Mouse (Mus musculus): ENCODE measurements around the gene Galns.
A peak's percentile ranks its signal among the peaks of the same experiment; 100 is the strongest.
"Not testable (repeated sequence)": the region's sequence is repeated elsewhere in the genome, so short reads cannot be mapped to it uniquely, and the experiment has no call there.

Galns gene

GRCm38 (mm10) chr8:122596031-122596430 is 15.2 kb downstream of the Galns start:
- DNase-seq (ENCODE audit: extremely low read depth, insufficient read length, low spot score) = no peak

GRCm38 (mm10) chr8:122593783-122594507 is 17.3 kb downstream of the Galns start:
- DNase-seq (ENCODE audit: extremely low read depth, insufficient read length, low spot score) = no peak

GRCm38 (mm10) chr8:122593240-122593639 is 18.0 kb downstream of the Galns start:
- no peak for DNase-seq (ENCODE audit: extremely low read depth, insufficient read length, low spot score)

DNA sequence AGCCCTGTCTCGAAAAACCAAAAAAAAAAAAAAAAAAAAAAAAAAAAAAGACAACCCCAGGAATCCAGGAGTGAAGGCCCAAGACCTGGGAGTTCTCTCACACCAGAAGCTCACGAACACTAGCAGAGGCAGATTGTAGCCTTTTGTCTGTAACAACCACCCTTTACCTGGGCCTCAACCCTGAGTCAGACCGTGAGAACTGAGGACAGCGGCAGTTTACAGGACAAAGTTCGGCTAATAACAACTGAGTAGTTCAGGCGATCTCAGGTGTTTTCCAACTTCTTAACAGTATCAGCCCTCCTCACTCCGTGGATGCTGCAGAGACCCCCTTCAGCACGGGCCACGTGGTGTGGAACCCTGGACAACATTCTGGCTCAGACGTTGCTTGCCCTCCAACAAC is 24.5 kb downstream of the Galns start:
- no peak for DNase-seq (ENCODE audit: extremely low read depth, insufficient read length, low spot score)

GRCm38 (mm10) chr8:122586171-122586570 is 25.1 kb downstream of the Galns start:
- no peak for DNase-seq (ENCODE audit: extremely low read depth, insufficient read length, low spot score)

DNA sequence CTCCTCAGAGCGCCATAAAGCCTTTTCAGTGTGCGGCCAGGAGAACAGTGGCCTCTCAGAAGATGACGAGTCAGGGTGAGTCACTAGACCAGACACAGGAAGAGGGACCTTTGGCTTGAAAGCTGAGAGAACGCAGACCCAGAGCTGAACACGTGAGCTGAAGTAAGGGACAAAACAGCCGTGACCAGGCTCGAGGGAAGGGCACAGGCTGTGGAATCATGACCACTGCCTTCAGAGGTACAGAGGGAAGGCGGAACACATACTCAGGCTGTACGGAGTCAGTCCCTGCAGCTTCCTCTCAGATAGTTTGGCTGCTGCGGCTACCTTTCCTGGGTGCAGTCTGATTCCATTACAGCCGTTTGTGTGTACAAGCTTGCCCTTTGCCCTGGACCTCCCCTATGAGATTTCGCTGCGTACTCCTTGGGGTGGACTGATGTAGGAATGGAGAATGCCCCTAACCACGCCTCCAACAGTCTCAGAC is 25.8 kb downstream of the Galns start:
- peak; percentile 77 for DNase-seq (ENCODE audit: extremely low read depth, insufficient read length, low spot score)

DNA sequence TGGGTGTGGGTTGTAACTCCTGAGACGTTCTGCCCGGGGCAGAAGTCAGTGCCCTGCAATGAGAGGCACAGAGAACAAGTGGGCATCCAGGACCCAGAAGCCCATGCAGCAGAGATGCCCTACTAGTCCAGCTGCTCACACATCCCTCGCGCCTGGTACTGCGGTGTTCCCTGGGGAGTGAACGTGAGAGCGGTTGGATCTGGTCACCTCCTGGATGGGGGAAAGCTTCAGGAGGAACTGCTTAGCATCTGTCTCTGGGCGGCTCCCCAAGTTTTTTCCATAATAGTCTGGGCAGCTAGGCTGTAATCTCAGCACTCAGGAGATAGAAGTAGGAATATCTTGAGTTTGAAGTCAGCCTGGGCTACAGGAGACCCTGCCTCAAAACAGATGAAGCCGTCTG is 26.3 kb downstream of the Galns start:
- no peak for DNase-seq (ENCODE audit: extremely low read depth, insufficient read length, low spot score)

- DNase-seq (ENCODE audit: extremely low read depth, insufficient read length, low spot score) = no peak
Observed at GRCm38 (mm10) chr8:122580926-122581325, 30.3 kb downstream of the Galns start.

- DNase-seq (ENCODE audit: extremely low read depth, insufficient read length, low spot score) = no peak
Observed at GRCm38 (mm10) chr8:122579196-122579595, 32.1 kb downstream of the Galns start.

DNA sequence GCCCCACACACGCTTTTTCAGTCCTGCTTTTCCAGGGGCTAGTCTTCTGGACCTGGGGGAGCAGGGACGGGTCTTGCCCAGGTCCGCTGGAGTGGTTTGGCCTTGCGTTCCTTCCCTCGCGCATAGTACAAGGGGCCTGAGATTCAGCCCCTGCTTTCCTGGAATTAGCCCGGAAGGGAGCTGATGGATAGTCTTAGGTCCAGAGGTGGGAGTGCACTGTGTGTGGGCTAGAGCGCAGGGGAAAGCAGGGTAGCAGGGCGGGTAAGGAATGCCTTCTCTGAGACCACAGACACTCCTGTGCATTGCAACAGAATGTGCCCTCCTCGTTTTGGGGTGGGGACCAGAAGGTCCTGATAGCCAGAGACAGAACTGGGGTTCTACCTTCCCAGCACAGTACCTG is 34.1 kb downstream of the Galns start:
- no peak for DNase-seq (ENCODE audit: extremely low read depth, insufficient read length, low spot score)

- peak; percentile 95 for DNase-seq (ENCODE audit: extremely low read depth, insufficient read length, low spot score)
Observed at GRCm38 (mm10) chr8:122576648-122577022, 34.6 kb downstream of the Galns start, which contains the start of gene Aprt. Aprt (minus strand) TSS chr8:122576909.

DNA sequence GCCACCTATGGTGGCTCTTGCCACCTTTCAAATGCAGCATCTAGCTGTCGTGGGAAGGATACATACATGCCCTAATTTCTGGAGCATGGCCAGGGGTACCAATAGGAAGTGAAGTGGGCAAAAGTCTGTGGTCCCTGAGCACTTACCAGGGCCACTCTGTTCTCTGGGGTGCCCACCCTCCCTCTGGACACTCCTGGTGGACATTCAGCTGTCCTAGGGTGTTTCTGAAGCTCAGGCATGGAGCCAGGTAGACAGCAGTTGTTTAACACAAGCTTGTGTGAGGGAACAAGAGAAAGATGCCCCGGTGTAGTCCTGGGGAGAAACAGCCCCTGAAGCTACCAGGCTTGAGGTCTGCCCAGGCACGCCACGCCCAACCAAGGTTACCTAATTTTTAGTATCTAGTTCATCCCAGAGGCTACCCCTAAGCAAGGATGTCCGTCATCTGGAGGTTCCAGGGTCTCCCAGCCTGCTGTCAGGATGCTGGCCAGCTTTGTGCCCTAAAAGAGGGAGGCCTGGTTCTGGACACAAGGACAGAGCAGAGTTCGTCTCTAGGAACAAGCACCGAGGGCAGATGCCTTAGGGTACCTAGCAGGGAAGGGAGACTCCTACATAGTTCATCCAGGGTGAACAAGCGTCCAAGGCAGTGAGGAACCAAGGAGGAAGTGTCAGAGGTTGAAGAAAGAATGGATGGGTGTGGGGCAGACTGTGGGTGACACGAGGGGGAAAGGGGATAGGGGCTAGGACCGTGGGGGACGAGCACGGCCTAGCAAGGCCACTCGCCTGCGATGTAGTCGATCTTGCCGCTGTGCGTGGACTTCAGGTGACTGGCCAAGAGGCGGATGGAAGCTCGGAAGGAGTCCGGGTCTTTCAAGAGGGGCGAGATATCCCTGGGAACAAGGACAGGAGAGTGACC is 35.3 kb downstream of the Galns start:
- no peak for DNase-seq (ENCODE audit: extremely low read depth, insufficient read length, low spot score)

- DNase-seq (ENCODE audit: extremely low read depth, insufficient read length, low spot score) = no peak
Observed at GRCm38 (mm10) chr8:122575286-122575685, 36.0 kb downstream of the Galns start.

DNA sequence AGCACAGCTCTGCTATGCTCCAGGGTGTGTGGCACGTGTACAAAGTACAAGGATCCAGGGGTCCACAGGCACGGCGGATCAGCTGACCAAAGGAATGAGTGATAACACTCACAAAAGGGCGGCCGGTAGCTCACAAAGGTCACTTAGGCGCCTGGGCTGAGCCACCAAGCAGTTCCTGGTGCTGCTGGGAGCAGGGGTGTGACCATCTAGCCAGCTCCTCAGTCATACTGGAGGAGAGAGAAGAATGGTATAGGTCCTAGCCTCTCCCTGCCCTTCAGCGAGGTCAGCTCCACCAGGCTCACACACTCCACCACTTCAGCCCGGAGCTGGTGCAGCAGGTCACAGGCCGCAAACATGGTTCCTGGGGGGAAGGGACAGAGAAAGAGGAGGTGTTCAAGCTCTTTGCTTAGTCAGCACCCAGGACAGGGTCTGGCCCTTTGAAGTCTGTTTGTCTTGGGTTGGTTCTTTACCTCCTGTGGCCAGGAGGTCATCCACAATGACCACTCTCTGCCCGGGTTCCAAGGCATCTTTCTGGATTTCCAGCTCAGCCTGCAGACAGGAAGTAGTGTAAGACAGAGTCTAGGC is 36.5 kb downstream of the Galns start:
- DNase-seq (ENCODE audit: extremely low read depth, insufficient read length, low spot score) = peak; percentile 55

GRCm38 (mm10) chr8:122574264-122574663 is 37.0 kb downstream of the Galns start:
- no peak for DNase-seq (ENCODE audit: extremely low read depth, insufficient read length, low spot score)

DNA sequence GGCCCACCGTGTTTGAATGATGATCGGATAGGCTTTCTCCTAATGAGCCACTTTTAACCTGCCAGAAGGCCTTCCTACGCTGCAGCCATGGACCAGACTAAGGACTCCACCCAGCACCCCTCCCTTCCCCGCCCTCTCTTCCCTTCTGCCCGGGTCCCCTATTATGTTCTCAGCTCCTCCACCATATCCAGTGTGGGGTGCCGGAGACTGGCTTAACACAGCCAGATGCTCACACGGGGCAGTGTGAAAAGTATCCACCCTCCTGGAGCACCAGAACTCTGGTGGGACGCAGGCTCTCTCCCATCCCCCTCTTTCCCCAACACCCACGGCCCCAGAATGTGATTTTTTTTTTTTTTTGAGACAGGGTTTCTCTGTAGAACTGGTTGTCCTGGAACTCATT is 37.7 kb downstream of the Galns start:
- DNase-seq (ENCODE audit: extremely low read depth, insufficient read length, low spot score) = no peak

- DNase-seq (ENCODE audit: extremely low read depth, insufficient read length, low spot score) = not testable (repeated sequence)
Observed at GRCm38 (mm10) chr8:122573176-122573575, 38.1 kb downstream of the Galns start.

DNA sequence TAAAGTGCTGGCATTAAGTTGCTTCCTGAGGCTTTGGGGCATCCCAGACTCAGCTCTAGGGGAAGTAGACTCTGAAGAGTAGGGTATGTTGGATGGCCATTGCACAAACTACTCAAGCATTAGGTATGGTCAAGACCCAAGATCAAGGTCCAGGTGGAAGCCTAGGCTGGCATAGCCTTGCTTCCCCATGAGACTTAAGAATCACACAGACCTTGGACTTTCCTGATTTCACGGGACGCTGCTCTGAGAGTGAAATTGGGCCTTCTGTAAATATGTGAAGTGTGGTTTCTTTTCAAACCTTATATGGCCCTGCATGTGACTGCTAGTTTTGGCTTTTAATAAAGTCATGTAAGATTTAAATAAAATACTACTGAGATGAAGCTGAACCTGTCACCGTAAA is 38.5 kb downstream of the Galns start:
- no peak for DNase-seq (ENCODE audit: extremely low read depth, insufficient read length, low spot score)

GRCm38 (mm10) chr8:122571750-122572267 is 39.5 kb downstream of the Galns start:
- no peak for DNase-seq (ENCODE audit: extremely low read depth, insufficient read length, low spot score)

DNA sequence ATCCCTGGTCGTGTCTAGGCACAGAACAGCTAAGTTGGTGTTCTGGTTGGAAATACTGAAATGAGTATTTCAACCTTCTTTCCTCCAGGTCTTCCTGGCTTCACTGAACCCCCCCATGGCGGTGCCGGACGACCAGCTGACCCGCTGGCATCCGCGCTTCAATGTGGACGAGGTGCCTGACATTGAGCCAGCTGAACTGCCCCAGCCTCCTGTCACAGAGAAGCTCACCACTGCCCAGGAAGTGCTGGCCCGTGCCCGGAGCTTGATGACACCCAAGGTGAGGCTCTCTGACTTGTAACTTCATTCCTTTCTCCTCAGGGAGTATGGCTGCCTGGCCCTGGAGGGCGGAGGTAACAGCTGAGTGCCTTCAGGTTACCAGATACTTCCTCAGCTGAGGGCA is 40.1 kb downstream of the Galns start:
- no peak for DNase-seq (ENCODE audit: extremely low read depth, insufficient read length, low spot score)

GRCm38 (mm10) chr8:122569996-122570395 is 41.3 kb downstream of the Galns start:
- DNase-seq (ENCODE audit: extremely low read depth, insufficient read length, low spot score) = no peak
